Mouse (Mus musculus): ENCODE data around the gene Baiap2. TPM values are rescaled to one million over a fixed set of nuclear protein-coding genes. Genes with fewer than 3 reads are reported as not detected.

Gene Baiap2
- polyA plus RNA-seq, 1 experiment from 2014 or later: 9.2 TPM

DNA sequence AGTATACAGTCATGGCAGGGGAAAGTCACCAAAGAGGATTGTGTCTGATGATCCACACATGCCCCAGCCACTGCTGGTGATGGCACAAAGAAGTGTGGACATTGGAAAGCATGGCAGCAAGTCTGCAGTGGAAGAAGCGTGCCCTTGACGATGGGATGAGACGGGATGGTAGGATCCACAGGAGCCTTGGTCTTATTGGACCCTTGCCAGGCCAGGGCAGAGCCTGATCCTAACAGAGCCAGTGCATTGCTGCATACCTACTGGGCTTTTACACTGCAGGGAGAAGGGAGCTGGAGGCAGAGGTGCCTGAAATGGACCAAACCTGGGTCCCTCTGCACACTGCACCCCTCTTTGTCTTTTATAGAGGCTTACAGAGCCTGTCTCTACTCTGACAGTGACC lies 8.0 kb downstream of the Baiap2 start:
- Histone ChIP-seq H3K9ac (replicated peaks) (no peak overlapping the region), H3K4me2 (replicated peaks) (no peak overlapping the region), H3K27ac (no peak overlapping the region), H3K4me1 (replicated peaks) (peaks cover 10% of the 10 kb centered on the region; the same call in 1 of the 2 replicates), H3K4me3 (replicated peaks) (no peak overlapping the region), H3K36me3 (no peaks in the 10 kb centered on the region), H3K27me3 (no peaks in the 10 kb centered on the region), H3K9me3 (no peaks in the 10 kb centered on the region)
- WGBS: 94% methylated on average over 3 of the region's 3 CpGs
- ATAC-seq: no peak

GRCm38 (mm10) chr11:119951326-119951725 lies 8.8 kb downstream of the Baiap2 start:
- 82% methylated on average over 6 of the region's 6 CpGs for WGBS
- Histone ChIP-seq H3K4me1 (replicated peaks) (peaks cover 9% of the 10 kb centered on the region; the same call in 1 of the 2 replicates), H3K36me3 (no peaks in the 10 kb centered on the region), H3K9ac (replicated peaks) (no peak overlapping the region), H3K4me2 (replicated peaks) (no peak overlapping the region), H3K4me3 (replicated peaks) (no peak overlapping the region), H3K27me3 (no peaks in the 10 kb centered on the region), H3K9me3 (no peaks in the 10 kb centered on the region), H3K27ac (no peak overlapping the region)
- ATAC-seq: no peak

- no peak overlapping the region for H3K9ac ChIP-seq (replicated peaks)
- no peak overlapping the region for H3K4me2 ChIP-seq (replicated peaks)
- H3K27me3 ChIP-seq: no peaks in the 10 kb centered on the region
- 68% methylated on average over 5 of the region's 5 CpGs for WGBS
- peaks cover 9% of the 10 kb centered on the region; the same call in 1 of the 2 replicates for H3K4me1 ChIP-seq (replicated peaks)
- ATAC-seq: no peak
- no peak overlapping the region; the same call in 1 of the 2 replicates for H3K27ac ChIP-seq
- H3K4me3 ChIP-seq (replicated peaks): no peak overlapping the region
- H3K9me3 ChIP-seq: no peaks in the 10 kb centered on the region
- no peaks in the 10 kb centered on the region for H3K36me3 ChIP-seq
Measured at GRCm38 (mm10) chr11:119952429-119953224, 10.1 kb downstream of the Baiap2 start.

DNA sequence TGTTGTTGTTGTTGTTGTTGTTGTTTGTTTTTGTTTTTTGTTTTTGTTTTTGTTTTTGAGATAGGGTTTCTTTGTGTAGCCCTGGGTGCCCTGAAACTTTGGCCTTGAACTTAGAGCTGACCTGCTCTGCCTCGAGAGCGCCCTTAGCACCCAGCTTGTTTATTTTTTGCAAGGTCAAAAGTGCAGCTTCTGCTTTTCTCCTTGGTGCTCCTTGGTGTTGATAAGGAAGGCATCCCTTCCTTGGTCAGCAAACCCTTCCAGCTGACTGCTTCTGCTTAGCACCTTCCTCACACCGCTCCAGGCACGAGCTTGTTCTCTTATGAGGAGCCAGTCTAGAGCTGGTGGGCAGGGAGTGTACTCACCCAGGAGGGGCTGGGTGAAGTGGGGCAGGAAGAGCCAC lies 11.7 kb downstream of the Baiap2 start:
- H3K9ac ChIP-seq (replicated peaks): no peak overlapping the region
- H3K4me3 ChIP-seq (replicated peaks): no peak overlapping the region
- H3K4me1 ChIP-seq (replicated peaks): peaks cover 4% of the 10 kb centered on the region; the same call in 1 of the 2 replicates
- H3K27ac ChIP-seq: no peak overlapping the region
- 90% methylated on average over 4 of the region's 4 CpGs for WGBS
- no peaks in the 10 kb centered on the region for H3K27me3 ChIP-seq
- ATAC-seq: no peak
- H3K9me3 ChIP-seq: no peaks in the 10 kb centered on the region
- no peak overlapping the region for H3K4me2 ChIP-seq (replicated peaks)
- 0 out of 2 replicates have a peak, but pooled peaks cover 2% of the 10 kb centered on the region for H3K36me3 ChIP-seq

DNA sequence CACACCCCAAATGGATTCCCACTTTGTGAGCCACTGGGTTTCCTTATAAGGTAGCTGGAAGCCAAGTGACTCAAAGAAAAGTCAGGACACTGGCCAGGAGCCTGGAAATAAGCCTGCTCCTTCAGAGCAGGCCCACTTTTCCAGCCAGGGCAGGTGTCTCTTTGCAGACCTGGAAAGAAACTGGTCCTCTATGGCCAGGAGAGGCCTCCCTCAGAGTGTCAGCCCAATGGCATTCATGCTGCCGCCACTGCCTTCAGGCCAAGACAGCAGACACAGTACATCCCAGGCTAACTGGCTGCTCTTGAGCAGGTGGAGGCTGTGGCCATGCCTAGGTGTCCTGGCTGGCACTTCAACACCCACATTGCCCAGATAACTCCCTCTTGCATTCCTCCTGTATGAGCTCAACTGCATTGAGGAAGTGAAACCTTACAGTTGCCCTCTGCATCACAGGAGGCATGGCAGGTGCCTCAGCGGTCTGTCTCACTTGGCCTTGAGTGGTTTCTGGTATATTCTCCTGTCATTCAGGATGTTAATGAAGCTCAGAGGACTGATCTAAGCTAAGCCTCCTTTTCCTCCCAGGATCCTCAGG lies 12.3 kb downstream of the Baiap2 start:
- Histone ChIP-seq H3K4me1 (replicated peaks) (peaks cover 4% of the 10 kb centered on the region; the same call in 1 of the 2 replicates), H3K9me3 (no peaks in the 10 kb centered on the region), H3K36me3 (0 out of 2 replicates have a peak, but pooled peaks cover 2% of the 10 kb centered on the region), H3K9ac (replicated peaks) (no peak overlapping the region), H3K27ac (no peak overlapping the region), H3K27me3 (no peaks in the 10 kb centered on the region), H3K4me2 (replicated peaks) (no peak overlapping the region), H3K4me3 (replicated peaks) (no peak overlapping the region)
- WGBS: 80% methylated on average over 2 of the region's 2 CpGs
- ATAC-seq: no peak

GRCm38 (mm10) chr11:119955432-119955831 lies 12.9 kb downstream of the Baiap2 start:
- Histone ChIP-seq H3K36me3 (0 out of 2 replicates have a peak, but pooled peaks cover 2% of the 10 kb centered on the region), H3K4me2 (replicated peaks) (no peak overlapping the region)
- WGBS: 81% methylated on average over 3 of the region's 3 CpGs

DNA sequence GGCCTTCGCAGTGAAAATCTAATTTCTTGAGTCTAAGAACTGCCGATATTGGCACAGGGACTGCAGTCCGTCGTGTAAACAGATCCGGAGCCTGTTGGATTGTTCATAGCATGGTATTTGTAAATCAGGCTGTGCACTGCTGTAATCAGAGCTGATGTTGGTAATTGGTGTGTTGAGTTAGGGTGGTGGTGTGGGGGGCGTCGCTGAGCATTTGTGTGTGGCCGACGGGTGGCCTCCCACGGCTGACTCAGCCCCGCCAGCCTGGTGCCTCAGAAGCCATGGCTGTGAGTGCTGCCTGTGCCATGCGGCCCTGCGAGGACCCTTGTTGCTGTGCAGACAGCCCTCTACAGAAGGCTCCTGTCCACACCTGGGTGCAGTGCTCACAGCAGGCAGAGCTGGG lies 14.0 kb downstream of the Baiap2 start:
- Histone ChIP-seq H3K27me3 (no peaks in the 10 kb centered on the region), H3K4me3 (replicated peaks) (no peak overlapping the region)

More at GRCm38 (mm10) chr11:119955432-119955831, 12.9 kb downstream of the Baiap2 start:
- Histone ChIP-seq H3K4me1 (replicated peaks) (peaks cover 4% of the 10 kb centered on the region; the same call in 1 of the 2 replicates), H3K9ac (replicated peaks) (no peak overlapping the region), H3K27ac (no peak overlapping the region), H3K9me3 (no peaks in the 10 kb centered on the region), H3K27me3 (no peaks in the 10 kb centered on the region), H3K4me3 (replicated peaks) (no peak overlapping the region)
- ATAC-seq: no peak

GRCm38 (mm10) chr11:119958856-119959255 lies 16.3 kb downstream of the Baiap2 start:
- WGBS: 89% methylated on average over 7 of the region's 7 CpGs
- Histone ChIP-seq H3K4me2 (replicated peaks) (no peak overlapping the region), H3K4me1 (replicated peaks) (no peaks in the 10 kb centered on the region), H3K36me3 (0 out of 2 replicates have a peak, but pooled peaks cover 2% of the 10 kb centered on the region), H3K9me3 (no peaks in the 10 kb centered on the region), H3K9ac (replicated peaks) (no peak overlapping the region), H3K27ac (0 out of 2 replicates have a peak overlapping the region, but pooled peaks have one; percentile 20), H3K27me3 (no peaks in the 10 kb centered on the region), H3K4me3 (replicated peaks) (no peak overlapping the region)
- ATAC-seq: no peak

More for the DNA sequence above, 14.0 kb downstream of the Baiap2 start:
- WGBS: 86% methylated on average over 13 of the region's 13 CpGs
- Histone ChIP-seq H3K9ac (replicated peaks) (no peak overlapping the region), H3K36me3 (0 out of 2 replicates have a peak, but pooled peaks cover 2% of the 10 kb centered on the region), H3K4me2 (replicated peaks) (no peak overlapping the region), H3K4me1 (replicated peaks) (peaks cover 4% of the 10 kb centered on the region; the same call in 1 of the 2 replicates), H3K9me3 (no peaks in the 10 kb centered on the region), H3K27ac (no peak overlapping the region)
- no peak for ATAC-seq

GRCm38 (mm10) chr11:119959714-119960113 lies 17.2 kb downstream of the Baiap2 start:
- H3K9me3 ChIP-seq: no peaks in the 10 kb centered on the region
- H3K4me2 ChIP-seq (replicated peaks): no peak overlapping the region
- H3K27me3 ChIP-seq: no peaks in the 10 kb centered on the region
- WGBS: 77% methylated on average over 4 of the region's 4 CpGs
- H3K27ac ChIP-seq: no peak overlapping the region
- no peak overlapping the region for H3K4me3 ChIP-seq (replicated peaks)
- 0 out of 2 replicates have a peak, but pooled peaks cover 2% of the 10 kb centered on the region for H3K36me3 ChIP-seq
- H3K9ac ChIP-seq (replicated peaks): no peak overlapping the region
- ATAC-seq: no peak
- H3K4me1 ChIP-seq (replicated peaks): peaks cover 5% of the 10 kb centered on the region

DNA sequence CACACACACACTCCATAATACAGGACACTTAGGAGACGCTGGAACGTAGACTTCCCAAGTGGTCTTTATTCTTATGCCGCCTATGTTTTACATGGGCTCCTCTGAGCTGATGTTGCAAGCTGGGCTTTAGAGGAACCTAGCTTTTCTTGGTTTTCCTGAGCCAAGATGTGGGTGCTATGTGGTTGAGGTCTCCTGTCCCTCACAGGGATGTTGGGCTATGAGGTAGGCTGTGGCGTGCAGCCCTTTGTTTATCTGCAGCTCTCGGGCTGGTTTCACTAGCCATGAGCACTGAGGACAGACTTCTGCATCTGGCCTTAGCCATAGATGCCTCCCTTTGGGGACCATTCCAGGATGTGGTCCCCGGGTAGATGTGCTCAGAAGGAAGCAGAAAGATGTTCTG lies 18.1 kb downstream of the Baiap2 start:
- Histone ChIP-seq H3K27me3 (no peaks in the 10 kb centered on the region), H3K4me1 (replicated peaks) (peaks cover 14% of the 10 kb centered on the region), H3K4me2 (replicated peaks) (no peak overlapping the region), H3K9me3 (no peaks in the 10 kb centered on the region), H3K27ac (no peak overlapping the region), H3K4me3 (replicated peaks) (no peak overlapping the region), H3K9ac (replicated peaks) (no peak overlapping the region), H3K36me3 (0 out of 2 replicates have a peak, but pooled peaks cover 2% of the 10 kb centered on the region)
- ATAC-seq: no peak
- WGBS: 93% methylated on average over 6 of the region's 6 CpGs

DNA sequence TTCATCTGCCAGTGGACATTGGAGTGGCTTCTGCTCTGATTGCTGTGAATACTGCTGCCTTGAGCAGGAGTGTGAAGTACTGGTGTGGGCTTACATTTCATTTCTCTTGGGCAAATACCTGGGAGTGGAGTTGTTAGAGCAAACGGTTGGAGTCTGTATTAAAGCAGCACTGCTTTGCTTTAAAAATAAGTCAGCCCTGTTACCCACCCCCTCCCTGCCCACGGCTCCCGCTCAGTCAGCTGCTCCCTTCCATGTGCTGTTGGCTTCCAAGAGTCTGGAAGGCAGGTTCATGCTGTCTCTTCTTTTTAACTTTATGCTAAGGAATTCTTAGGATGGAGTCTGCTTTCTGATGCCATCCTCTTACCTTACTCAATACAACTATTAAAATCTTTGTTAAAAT lies 18.9 kb downstream of the Baiap2 start:
- Histone ChIP-seq H3K9me3 (no peaks in the 10 kb centered on the region), H3K4me1 (replicated peaks) (peaks cover 18% of the 10 kb centered on the region), H3K4me2 (replicated peaks) (no peak overlapping the region), H3K9ac (replicated peaks) (no peak overlapping the region), H3K27me3 (no peaks in the 10 kb centered on the region), H3K27ac (no peak overlapping the region), H3K4me3 (replicated peaks) (no peak overlapping the region), H3K36me3 (0 out of 2 replicates have a peak, but pooled peaks cover 2% of the 10 kb centered on the region)
- 91% methylated on average over 3 of the region's 3 CpGs for WGBS
- ATAC-seq: no peak

DNA sequence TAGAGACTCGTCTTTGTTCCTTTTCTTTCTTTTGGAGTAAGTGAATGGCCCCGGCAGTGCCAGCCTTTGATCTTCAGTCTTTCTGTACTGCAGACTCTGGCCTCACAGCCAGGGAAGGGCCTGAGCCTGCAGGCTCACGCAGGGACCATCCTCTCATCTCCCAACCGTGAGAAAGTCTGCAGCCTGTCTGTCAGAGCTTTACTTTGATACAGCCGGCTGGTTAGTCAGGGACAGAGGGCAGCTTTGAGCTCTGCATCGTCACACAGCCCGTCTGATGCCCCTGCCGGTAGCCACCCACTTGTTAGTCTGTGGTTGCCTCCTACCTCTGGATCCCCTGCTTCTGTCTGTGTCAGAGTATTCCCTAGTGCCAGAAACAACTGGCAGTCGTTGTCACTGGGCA lies 22.5 kb downstream of the Baiap2 start:
- peaks cover 31% of the 10 kb centered on the region for H3K4me1 ChIP-seq (replicated peaks)
- ATAC-seq: peak; percentile 65; the same call in 1 of the 2 replicates
- 3% methylated on average over 9 of the region's 9 CpGs for WGBS
- peak overlapping the region; percentile 37 for H3K9ac ChIP-seq (replicated peaks)
- H3K27me3 ChIP-seq: no peaks in the 10 kb centered on the region
- H3K4me2 ChIP-seq (replicated peaks): 0 out of 2 replicates have a peak overlapping the region, but pooled peaks have one; percentile 9
- H3K36me3 ChIP-seq: no peaks in the 10 kb centered on the region
- no peak overlapping the region for H3K4me3 ChIP-seq (replicated peaks)
- no peaks in the 10 kb centered on the region for H3K9me3 ChIP-seq
- H3K27ac ChIP-seq: peak overlapping the region; percentile 55
